Mouse (Mus musculus) midbrain, embryonic 14.5 days (tissue): ENCODE measurements around the gene Sox21. TPM values are rescaled to one million over a fixed set of nuclear protein-coding genes. Genes with fewer than 3 reads are reported as not detected.
A peak's percentile ranks its signal among the peaks of the same experiment; 100 is the strongest.

Source experiments
- ATAC-seq: fragments of 200-750 bp; cut with Nextera tagmentation; 2 replicates; pipeline ENCODE4 v1.8.0; 2017; ENCODE audit warnings: moderate number of reproducible peaks, moderate library complexity; ENCODE audit not compliant: low FRiP score, low TSS enrichment
- DNase-seq: peaks from one replicate; pipeline ENCODE4 v3.0.0-alpha.2; 2015
- H3K27ac ChIP-seq: fragments of 300-500 bp; sonication (generic); replicated peaks from 2 replicates; pipeline ENCODE4 v1.5.1; 2014; ENCODE audit warnings: mild to moderate bottlenecking, low read depth, low read length, moderate library complexity
- H3K27me3 ChIP-seq: fragments of 300-500 bp; sonication (generic); 2 replicates; pipeline ENCODE4 v1.6.1; 2014; ENCODE audit warnings: low read length, control low read depth, mixed read lengths; ENCODE audit not compliant: control insufficient read depth, insufficient read depth
- H3K36me3 ChIP-seq: fragments of 300-500 bp; sonication (generic); 2 replicates; pipeline ENCODE4 v1.6.1; 2014; ENCODE audit warnings: low read length, control low read depth; ENCODE audit not compliant: control insufficient read depth, insufficient read depth
- H3K4me1 ChIP-seq: fragments of 300-500 bp; sonication (generic); 2 replicates; pipeline ENCODE4 v1.6.1; 2014; ENCODE audit warnings: mild to moderate bottlenecking, antibody characterized with exemption, low read length, control low read depth; ENCODE audit not compliant: control insufficient read depth, insufficient read depth
- H3K4me2 ChIP-seq: fragments of 300-500 bp; sonication (generic); 2 replicates; pipeline ENCODE4 v1.6.1; 2014; ENCODE audit warnings: mild to moderate bottlenecking, low read length, moderate library complexity
- H3K4me3 ChIP-seq: fragments of 300-500 bp; sonication (generic); replicated peaks from 2 replicates; pipeline ENCODE4 v1.5.1; 2014; ENCODE audit warnings: low read depth, low read length
- H3K9ac ChIP-seq: fragments of 300-500 bp; sonication (generic); replicated peaks from 2 replicates; pipeline ENCODE4 v1.6.1; 2014; ENCODE audit warnings: mild to moderate bottlenecking, low read length, moderate library complexity
- H3K9me3 ChIP-seq: fragments of 300-500 bp; sonication (generic); 2 replicates; pipeline ENCODE4 v1.6.1; 2016; ENCODE audit warnings: low read length, control low read depth, mixed read lengths; ENCODE audit not compliant: control insufficient read depth
- WGBS: fragments of 180-500 bp; shearing (Covaris S2); extraction: QIAGEN DNeasy Blood & Tissue Kit; methylation state at CpG from one replicate; pipeline ENCODE4 v1.1.7; 2014; 5-methylcytosine and 5-hydroxymethylcytosine counted together
- polyA plus RNA-seq: library from polyadenylated mRNA; unstranded; fragments of >200 nt; fragmentation: Nextera tagmentation; extraction: Ambion mirVana; gene quantifications from 2 replicates; pipeline ENCODE4 v1.2.1, GENCODE M21; 2014

The Sox21 gene
- polyA plus RNA-seq, 1 experiment from 2014 or later, result 22.2 TPM

DNA sequence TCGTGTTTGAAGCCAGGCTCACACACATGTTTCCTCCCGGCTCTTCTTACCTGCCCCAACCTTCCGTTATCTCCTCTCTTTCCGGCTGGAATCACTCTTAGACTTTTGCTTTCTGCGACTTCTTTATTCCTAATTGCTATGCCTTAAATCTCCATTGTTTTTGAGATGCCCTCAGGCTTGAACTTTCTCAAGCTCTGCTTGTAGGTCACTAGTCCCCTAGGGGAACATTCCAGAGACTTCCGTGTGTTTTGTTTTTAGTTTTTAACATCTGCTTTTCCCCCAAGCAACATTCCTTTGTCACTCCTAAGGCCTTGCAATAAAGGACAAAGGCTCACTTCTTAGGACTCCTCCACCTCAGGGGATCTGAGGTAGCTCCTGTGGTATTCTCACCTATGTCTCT lies 16.6 kb upstream of the Sox21 start:
- WGBS, result 94% methylated on average over 6 of the region's 6 CpGs
- Histone ChIP-seq H3K4me2 (no peak overlapping the region), H3K9me3 (no peaks in the 10 kb centered on the region), H3K9ac (no peak overlapping the region), H3K4me1 (no peaks in the 10 kb centered on the region), H3K27ac (no peak overlapping the region), H3K36me3 (no peaks in the 10 kb centered on the region), H3K4me3 (no peak overlapping the region), H3K27me3 (no peaks in the 10 kb centered on the region)
- DNase-seq (no peak), ATAC-seq (no peak)

DNA sequence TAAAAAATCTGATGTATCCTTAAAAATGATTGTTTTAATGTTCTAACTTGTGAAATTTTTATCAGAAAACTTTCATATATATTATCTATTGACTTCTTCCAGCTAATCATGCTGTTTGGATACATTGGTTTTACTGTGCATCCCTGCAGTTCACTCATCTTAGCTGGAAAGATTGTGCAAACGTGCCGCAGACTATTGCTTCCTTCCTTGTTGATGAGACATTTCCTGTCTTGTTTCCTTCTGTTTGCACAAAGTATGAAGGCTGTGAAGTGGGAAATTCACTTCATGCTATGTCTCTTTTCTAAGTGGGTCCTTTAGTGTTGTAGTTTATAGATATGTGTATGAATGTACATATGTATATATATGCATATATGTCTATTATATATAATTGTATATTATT lies 4.6 kb upstream of the Sox21 start:
- Histone ChIP-seq H3K9me3 (peaks cover 19% of the 10 kb centered on the region), H3K4me2 (no peak overlapping the region), H3K4me1 (no peaks in the 10 kb centered on the region), H3K4me3 (no peak overlapping the region), H3K36me3 (no peaks in the 10 kb centered on the region), H3K27ac (no peak overlapping the region), H3K9ac (no peak overlapping the region), H3K27me3 (peaks cover 12% of the 10 kb centered on the region)
- DNase-seq (no peak), ATAC-seq (no peak)
- WGBS, result 96% methylated on average over 2 of the region's 2 CpGs

DNA sequence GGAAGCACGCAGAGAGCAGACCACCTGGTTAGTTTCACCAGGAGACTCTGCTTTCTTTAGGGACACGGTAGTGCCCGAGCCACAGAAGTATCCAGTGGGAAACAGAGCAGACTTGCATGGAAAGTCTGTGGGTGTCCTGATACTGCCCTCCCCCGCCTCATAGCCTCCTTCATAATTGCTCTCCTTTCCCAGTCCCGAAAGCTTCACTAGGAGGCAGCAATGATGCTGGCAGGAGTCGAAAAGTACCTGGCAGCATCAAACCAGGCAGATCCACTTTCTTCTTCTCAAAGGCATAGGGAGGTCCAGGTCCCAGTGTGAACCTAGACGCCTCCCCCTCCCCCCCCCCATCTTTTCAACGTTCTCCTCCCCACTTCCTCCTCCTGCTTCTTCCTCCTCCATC lies 2.5 kb upstream of the Sox21 start:
- H3K4me1 ChIP-seq, result 0 out of 2 replicates have a peak, but pooled peaks cover 8% of the 10 kb centered on the region
- peak; percentile 46 for DNase-seq
- 8% methylated on average over 8 of the region's 8 CpGs for WGBS

DNA sequence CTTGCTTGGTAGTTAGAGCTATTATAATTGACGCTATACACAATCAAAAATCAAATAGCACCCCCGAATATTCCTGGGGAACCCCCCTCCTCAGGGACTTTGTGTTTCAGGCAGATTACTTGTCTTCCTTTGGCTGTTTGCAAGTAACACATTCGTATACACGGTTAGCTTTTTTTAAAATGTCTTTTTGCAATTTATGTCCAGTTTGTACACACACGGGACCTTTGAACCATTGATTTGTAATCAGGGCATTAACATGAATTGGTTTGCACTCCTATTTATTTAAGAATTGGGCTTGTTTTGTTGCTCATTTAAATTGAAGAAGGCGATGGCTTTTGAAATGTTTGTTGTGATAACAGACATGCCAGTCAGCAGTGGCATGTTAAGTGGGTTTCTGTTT lies 956 bp upstream of the Sox21 start:
- H3K36me3 ChIP-seq, result no peaks in the 10 kb centered on the region
- peaks cover 22% of the 10 kb centered on the region for H3K27me3 ChIP-seq
- H3K27ac ChIP-seq, result no peak overlapping the region
- peaks cover 2% of the 10 kb centered on the region for H3K9me3 ChIP-seq
- ATAC-seq, result no peak
- 3% methylated on average over 6 of the region's 6 CpGs for WGBS
- H3K4me2 ChIP-seq, result peak overlapping the region; percentile 84
- peak overlapping the region; percentile 38; the same call in 1 of the 2 replicates for H3K9ac ChIP-seq
- DNase-seq, result peak; percentile 31
- H3K4me1 ChIP-seq, result 0 out of 2 replicates have a peak, but pooled peaks cover 8% of the 10 kb centered on the region
- peak overlapping the region; percentile 65 for H3K4me3 ChIP-seq

More for the DNA sequence above, 2.5 kb upstream of the Sox21 start:
- H3K27ac ChIP-seq, result no peak overlapping the region
- H3K4me2 ChIP-seq, result peak overlapping the region; percentile 43
- no peaks in the 10 kb centered on the region for H3K36me3 ChIP-seq
- peaks cover 17% of the 10 kb centered on the region for H3K9me3 ChIP-seq
- ATAC-seq, result no peak
- H3K27me3 ChIP-seq, result peaks cover 18% of the 10 kb centered on the region
- no peak overlapping the region for H3K4me3 ChIP-seq
- H3K9ac ChIP-seq, result no peak overlapping the region

DNA sequence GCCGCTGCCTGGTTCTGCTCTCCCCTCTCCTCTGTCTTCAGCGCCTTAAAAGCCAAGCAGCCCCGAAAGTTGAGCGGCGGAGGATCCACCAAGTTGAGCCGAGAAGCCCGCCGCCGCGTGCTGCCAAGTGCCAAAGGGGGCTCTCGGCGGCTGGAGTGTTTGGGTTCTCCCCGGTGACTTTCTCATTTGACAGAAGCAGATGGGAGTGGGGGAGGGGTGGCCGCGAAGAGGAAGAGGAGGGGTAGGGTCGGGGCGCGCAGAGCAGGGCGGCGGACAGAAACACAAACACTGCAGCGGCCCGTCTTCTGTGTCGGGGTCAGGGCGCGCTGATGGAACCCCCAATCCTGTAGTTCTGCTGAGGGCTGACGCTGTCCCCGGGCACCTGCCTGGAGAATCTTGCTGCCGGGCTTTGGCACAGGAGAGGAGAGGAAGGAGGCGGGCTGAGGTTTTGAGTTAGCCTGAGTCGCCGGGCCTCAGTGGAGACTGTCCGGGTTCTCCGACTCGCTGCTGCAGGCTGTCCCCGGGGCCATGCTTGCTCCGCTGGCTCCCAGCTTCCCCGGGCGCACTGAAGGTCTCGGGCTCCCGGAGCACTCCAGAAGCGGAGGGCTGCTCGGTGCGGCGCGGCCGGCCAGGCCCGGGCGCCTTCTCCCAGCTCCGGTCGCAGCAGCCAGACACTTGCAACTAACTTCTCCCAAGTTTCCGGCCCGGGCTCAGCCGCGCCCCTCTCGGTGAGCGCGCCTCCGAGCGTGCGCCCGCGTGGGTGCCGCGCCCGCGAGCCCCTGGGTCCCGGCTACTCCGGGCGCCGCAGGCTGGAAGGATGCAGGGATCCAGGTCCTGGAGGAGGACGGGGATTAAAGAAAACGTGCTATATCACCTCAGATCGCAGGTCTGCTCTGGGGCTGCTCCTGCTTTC lies 601 bp downstream of the Sox21 start:
- no peaks in the 10 kb centered on the region for H3K36me3 ChIP-seq
- 0 out of 2 replicates have a peak, but pooled peaks cover 8% of the 10 kb centered on the region for H3K4me1 ChIP-seq
- peak; percentile 84 for DNase-seq
- peak overlapping the region; percentile 84 for H3K4me2 ChIP-seq
- peak; percentile 70 for ATAC-seq
- H3K9ac ChIP-seq, result peak overlapping the region; percentile 80
- peak overlapping the region; percentile 89 for H3K27ac ChIP-seq
- H3K27me3 ChIP-seq, result peaks cover 26% of the 10 kb centered on the region
- under 1% methylated on average over 73 of the region's 73 CpGs for WGBS
- no peaks in the 10 kb centered on the region for H3K9me3 ChIP-seq
- peak overlapping the region; percentile 65 for H3K4me3 ChIP-seq

DNA sequence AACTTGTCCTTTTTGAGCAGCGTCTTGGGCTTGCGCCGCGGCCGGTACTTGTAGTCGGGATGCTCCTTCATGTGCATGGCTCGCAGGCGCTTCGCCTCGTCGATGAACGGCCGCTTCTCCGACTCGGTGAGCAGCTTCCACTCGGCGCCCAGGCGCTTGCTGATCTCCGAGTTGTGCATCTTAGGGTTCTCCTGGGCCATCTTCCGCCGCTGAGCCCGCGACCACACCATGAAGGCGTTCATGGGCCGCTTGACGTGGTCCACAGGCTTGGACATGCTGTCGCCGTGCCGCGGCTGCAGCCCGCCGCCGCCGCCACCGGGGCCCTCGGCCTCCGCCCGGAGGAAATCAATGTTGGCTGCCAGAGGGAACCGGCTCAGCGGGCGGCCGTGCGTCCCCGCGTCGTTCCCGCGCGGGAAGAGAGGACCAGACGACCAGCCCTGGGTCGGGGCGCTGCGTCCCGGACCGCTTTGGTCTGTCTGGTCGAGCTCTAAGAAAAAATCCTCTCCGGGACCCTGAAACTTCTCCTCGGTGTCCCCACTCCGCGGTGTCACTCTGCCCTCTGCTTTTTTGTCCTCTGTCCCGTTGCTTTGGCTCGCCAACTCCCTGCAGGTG lies 1.4 kb downstream of the Sox21 start:
- H3K9me3 ChIP-seq, result no peaks in the 10 kb centered on the region
- H3K27me3 ChIP-seq, result peaks cover 30% of the 10 kb centered on the region
- under 1% methylated on average over 61 of the region's 62 CpGs for WGBS
- H3K36me3 ChIP-seq, result no peaks in the 10 kb centered on the region
- peak overlapping the region; percentile 65 for H3K4me3 ChIP-seq
- ATAC-seq (no peak), DNase-seq (peak; percentile 74)
- H3K4me1 ChIP-seq, result 0 out of 2 replicates have a peak, but pooled peaks cover 8% of the 10 kb centered on the region
- peak overlapping the region; percentile 80 for H3K9ac ChIP-seq
- peak overlapping the region; percentile 89 for H3K27ac ChIP-seq
- H3K4me2 ChIP-seq, result peak overlapping the region; percentile 84

DNA sequence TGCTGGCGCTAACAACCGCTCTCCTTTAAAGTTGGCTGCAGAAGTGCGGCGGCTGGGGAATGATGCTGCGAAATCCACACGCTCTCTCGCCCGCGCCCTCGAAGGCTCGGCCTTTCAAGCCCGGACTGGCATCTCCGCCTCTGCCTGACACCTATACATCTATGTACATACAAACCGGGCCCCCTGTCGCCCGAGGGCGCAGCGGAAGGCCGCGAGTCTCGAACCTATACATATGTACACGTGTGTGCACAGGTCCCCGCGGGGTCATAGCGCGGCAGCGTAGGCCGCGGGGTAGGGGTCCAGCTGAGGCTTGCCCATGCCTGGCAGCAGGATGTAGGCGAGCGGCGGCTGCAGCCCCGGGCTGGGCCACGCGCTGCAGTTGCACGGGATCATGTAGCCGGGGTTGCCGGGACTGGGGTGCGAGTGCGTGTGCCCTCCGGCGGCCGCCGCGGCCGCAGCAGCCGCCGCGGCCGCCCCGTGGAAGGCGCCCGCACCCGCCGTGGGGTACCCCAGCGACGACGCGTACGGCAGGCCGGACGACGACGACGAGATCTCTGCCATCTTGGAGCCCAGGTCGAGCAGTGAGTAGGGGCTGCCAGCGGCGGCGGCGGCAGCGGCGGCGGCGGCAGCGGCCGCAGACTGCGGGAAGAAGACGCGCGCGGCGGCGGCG lies 2.2 kb downstream of the Sox21 start:
- H3K27me3 ChIP-seq, result peaks cover 27% of the 10 kb centered on the region
- H3K4me2 ChIP-seq, result peak overlapping the region; percentile 84
- no peak for ATAC-seq
- H3K36me3 ChIP-seq, result no peaks in the 10 kb centered on the region
- no peaks in the 10 kb centered on the region for H3K9me3 ChIP-seq
- H3K4me3 ChIP-seq, result peak overlapping the region; percentile 65
- H3K4me1 ChIP-seq, result 0 out of 2 replicates have a peak, but pooled peaks cover 8% of the 10 kb centered on the region
- H3K27ac ChIP-seq, result peak overlapping the region; percentile 89
- under 1% methylated on average over 70 of the region's 84 CpGs for WGBS
- H3K9ac ChIP-seq, result peak overlapping the region; percentile 80
- DNase-seq, result peak; percentile 71

DNA sequence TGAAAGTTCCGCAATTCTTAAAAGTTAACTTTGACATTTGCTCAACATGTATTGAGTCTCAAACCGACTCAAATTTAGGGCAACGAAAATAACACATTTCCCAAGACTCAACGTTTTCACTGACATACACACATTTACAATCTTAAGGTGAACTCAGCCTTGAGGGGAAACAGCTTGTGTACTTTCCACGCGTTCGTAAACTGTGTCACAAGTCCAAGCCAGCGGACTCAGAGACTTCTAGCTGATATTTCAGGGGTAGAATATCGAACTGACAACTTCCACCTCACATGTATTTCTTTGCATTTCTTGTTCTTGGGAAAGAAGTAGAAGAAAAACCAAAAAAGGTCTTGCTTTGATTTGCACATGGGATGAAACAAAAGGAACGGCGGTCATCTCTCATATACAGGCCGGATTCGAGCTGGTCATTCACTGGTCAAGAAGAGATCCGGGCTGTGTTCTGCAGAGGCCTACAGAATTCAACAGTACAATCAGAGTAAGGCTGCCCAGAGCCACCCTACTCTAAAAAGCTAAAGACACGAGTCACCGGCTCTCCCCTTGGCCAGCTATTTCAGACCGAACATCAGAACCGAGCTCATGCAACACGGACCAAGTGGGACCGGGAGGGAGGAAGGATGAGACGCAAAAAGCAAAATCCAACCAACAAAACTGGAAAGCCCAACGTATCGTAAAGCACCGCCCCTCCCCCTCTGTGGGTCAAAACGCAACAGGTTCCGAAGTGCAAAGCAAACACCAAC lies 2.9 kb downstream of the Sox21 start:
- no peaks in the 10 kb centered on the region for H3K9me3 ChIP-seq
- H3K27me3 ChIP-seq, result peaks cover 28% of the 10 kb centered on the region
- peak overlapping the region; percentile 89 for H3K27ac ChIP-seq
- ATAC-seq (no peak), DNase-seq (peak; percentile 50)
- WGBS, result 2% methylated on average over 26 of the region's 26 CpGs
- no peaks in the 10 kb centered on the region for H3K36me3 ChIP-seq
- H3K4me2 ChIP-seq, result peak overlapping the region; percentile 84
- H3K4me1 ChIP-seq, result 0 out of 2 replicates have a peak, but pooled peaks cover 9% of the 10 kb centered on the region
- H3K4me3 ChIP-seq, result peak overlapping the region; percentile 65
- H3K9ac ChIP-seq, result peak overlapping the region; percentile 80
